Mouse (Mus musculus) cerebellum, adult 11 months (tissue): ENCODE data around the gene Creb3l1.
A peak's percentile ranks its signal among the peaks of the same experiment; 100 is the strongest.

Experiments used
- DNase-seq: peaks from one replicate; pipeline ENCODE4 v3.0.0; 2022

Creb3l1 gene

DNA sequence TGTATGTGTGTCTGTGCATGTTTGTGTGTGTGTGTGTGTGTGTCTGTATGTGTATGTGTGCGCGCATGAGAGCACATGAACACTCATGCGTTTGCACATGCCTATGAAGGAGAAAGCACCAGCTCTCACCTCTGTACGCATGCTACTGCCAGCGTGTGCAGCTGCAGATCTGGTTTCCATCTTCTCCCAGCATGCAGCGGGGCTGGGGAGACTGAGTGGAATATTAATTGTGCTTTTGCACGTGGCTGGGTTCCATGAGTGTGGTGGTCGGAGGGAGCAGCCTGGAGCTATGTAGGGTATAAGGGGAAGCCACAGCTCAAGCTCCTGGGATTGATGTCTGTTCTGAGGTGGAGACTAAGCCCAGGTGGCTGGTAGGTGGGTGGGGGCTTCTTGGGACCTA, 6.3 kb upstream of the Creb3l1 start:
- no peak for DNase-seq

DNA sequence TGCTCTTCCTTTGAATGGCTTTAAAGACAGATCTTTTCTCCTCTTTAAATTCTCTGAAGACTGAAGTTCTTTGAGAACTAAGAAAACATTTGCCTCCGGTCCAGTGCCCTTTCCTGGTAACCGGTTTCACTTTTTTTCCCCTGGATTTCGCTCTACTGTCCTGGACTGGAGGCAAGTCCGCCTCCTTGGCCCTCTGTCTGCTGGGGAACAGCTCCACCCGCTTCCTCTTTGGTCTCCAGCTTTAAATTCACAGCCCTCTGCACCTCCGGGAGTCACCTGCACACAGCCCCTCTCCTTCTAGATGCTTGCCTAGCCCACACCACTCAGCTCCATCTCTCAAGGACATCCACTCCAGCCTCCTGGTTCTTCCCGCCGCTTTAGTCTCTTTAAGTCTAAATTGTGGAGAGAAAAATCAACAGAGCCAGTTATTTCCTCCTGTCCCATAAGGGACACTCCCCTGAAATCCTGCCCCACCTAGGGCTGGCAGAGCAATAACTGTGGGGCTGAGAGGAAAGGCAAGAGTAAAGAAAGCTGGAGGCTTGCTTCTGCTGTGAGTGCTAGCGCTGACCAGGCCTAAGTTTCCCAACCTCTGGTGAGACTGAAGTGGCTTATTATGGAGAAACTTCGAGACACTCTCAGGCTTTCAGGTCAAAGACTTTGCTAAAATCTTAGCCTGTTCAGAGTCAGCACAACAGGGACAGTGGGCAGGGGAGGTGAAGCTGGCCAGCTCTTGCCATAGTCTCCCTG, 5.3 kb upstream of the Creb3l1 start:
- DNase-seq, result no peak

DNA sequence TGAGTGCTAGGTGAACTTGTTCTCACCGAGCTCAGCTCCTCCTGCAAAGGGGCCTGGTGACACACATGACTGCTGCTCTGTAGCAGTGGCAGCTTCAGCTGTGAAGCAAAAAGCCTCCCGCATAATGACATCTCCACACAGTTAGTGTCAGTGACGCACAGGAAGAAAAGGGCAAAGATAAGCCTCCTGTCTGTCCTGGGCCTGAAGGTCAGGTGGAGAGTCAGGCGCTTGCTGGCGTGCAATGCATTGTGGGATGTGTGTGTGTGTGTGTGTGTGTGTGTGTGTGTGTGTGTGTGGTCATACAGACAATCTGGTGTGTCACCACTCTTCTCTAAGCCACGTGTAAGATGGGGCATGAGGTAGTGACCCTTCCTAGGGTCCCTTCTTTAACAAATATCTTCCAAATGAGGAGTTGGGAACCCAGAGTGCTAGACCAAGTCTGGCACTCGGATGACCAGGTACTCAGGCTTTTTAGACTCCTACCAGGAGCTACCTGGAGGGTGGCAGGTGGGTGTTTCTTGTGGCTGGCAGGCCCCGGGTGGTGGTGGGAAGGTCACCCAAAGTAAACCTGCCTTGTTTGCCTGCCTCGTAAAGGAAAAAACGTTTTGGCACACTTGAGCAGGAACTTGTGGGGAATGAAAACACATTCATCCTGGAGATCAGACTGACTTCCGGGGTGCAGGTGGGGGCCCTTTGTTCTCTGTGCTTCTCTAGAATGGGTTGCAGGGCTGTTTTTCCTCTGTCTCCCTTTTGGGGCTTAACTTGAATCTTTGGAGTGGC, 3.7 kb upstream of the Creb3l1 start:
- DNase-seq, result no peak

DNA sequence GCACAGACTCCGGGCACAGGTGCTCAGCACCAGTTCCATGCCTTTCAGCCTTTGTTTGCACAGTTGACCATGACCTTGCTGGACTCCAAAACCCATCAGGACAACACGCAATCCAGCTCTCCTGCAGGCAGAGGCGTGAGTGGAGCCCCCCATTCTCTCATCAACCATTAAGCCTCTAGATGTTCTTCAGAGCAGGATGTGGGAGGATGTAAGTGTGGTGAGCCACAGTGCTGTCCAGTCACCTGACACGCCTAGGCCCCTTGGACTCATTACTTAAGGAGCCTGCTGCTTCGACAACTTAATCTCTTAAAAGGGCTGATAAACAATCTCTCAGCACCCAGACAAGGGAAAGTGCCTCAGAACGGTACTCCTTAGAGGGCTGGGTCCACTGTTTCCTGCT, 1.7 kb upstream of the Creb3l1 start:
- no peak for DNase-seq

DNA sequence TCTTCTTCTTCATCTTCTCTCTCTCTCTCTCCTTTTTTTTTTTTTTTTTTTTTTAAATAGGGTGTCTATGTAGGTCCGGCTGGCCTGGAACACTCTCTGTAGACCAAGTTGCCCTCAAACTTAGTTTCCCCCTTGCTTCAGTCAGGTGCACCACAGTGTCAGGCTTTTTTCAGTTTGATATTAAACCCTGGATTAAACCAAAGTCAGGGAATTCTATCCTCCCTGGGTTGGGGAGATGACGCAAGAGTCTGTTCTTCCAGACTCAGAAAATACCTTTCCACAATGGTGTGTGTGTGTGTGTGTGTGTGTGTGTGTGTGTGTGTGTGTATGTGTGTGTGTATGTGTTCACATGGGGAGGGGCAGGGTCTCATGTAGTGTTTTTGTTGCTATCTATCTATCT, 900 bp upstream of the Creb3l1 start:
- no peak for DNase-seq

DNA sequence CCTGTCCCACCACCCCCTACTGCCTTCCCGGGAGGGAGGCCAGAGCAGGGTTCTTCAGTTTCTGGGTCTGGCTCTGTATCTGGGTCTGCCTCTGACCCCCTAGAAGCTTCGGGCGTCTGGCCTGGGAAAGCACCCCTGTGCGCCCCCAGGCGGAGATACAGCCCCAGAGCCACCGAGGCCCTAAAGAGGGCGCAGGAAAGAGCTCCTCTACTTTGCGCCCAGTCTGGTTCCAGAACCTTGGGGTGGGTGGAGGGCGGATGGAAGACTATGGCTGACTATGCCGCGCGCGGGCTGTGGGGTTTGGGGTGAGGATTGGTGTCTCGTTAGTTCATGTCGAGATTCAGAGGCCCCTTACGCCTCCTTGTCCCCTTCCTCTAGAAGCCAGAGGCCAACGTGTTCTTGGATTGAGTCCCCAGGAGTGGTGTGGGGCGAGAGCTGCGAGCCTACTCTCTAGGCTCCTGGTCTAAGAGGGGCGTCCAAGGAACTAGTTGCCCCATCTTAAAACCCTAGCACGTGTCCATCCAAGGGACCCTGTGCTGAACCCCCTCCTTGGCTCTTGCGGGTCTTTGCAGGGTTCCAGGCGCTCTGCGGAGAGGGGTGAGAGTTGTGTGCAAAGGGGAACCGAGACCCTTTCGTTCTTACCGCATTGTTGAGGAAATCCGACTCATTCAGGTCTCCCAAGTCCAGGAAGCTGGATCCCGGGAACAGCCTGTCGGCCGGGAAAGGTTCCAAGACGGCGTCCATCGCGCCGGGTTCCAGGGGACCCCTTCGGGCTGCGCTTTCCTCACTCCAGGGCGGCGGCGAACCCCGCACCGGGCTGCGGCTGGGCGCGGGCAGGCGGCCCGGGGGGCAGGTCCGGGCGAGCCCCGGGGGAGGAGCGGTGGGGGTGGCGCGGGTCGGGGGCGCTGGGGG, 684 bp downstream of the Creb3l1 start:
- DNase-seq, result no peak

DNA sequence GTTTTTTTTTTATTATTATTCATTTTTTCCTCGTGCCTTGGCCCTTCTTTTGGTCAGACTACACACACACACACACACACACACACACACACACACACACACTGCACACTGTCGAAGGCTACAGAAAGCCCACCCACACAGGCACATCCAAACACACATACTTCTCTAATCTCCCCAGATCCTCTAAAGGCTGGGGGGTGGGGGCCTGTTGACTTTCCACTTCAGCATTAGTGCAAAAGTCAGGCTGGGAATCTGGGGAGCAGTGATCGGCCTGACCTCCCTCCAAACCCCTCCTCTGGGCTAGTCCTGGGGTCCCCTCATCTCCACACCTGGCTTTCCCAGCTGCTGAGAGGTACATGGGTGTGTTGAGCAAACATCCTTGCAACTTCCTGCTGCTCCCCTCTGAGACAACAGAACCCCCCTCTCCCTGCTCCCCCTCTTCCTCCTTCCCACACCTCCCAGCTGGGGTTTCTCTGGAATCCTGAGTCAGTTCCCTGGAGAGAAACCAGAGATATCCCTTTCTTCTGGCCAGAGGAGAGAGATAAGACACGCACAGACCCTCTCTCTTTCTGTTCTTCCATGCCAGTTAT, 3.5 kb downstream of the Creb3l1 start:
- DNase-seq, result no peak

DNA sequence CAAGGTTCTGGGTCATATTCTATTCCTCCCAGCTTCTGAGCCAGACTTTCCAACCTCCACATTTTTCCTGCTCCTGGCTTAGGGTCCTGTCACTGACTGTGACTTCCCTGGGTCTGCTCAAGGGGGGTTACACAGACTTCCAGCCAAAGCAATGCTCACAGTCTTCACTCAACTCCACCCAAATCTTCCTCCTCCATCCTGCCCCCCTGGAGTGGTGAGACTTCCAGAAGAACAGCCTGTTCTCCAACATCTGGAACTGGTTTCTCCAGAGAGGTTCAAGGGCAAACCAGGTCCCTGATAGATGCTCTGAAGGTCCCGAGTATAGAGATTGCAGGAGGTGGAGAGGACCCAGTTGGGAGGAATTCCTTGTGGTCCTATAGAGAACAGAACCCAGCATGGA, 6.9 kb downstream of the Creb3l1 start:
- DNase-seq, result no peak

DNA sequence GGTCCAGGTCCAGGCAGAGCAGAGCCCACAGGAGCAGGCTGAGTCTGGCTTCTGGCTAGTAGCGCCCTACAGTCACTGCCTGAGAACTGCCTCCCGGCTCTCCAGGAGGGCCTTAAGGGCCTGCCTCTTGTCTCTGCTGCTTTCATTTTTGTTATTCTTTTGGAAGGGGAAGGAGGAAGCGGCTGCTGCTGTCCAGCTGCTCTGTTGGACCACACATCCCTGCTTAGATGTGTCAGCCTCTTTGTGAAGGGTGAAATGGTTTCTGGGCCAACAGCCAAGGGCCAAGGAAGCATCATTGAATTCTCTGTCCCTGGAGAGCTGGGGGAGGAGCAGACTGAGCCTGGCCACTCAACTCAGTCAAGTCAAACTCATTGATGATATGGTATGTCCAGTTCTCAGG, 7.3 kb downstream of the Creb3l1 start:
- no peak for DNase-seq

DNA sequence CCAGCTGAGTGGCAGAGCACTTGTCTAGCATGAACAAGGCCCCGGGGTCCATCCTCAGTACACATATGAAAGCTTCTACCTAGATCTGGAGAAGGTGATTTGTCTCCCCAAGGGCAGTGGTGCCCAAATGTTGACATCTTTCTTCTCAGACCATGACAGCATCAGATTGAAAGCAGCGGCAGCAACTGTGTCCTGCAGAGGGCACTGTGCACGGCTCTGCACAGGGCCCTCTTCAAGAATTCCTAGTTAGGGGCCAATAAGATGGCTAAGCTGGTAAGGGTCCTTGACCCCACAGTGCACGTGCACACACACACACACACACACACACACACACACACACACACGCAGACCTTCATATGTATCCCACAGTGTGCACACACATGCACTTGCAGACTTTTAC, 9.4 kb downstream of the Creb3l1 start:
- DNase-seq, result no peak

DNA sequence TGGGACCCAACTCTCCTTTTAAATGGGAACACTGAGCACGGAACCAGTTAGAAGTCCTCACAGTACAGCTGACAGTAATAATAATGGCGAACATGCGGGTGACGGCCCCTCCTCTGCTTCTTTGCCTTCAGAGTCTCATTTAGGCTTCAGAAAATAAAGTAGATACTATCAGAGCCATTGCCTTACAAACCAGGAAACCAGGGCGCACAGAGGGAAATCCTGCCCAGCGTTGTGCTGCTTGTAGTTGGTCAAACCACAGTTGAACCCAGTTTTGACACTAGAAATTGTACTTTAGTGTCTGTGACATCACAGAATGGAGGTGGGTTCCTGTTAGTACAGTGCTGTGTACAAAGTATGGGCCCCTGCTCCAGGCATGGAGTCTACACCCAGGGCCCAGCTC, 10.1 kb downstream of the Creb3l1 start:
- DNase-seq, result no peak

DNA sequence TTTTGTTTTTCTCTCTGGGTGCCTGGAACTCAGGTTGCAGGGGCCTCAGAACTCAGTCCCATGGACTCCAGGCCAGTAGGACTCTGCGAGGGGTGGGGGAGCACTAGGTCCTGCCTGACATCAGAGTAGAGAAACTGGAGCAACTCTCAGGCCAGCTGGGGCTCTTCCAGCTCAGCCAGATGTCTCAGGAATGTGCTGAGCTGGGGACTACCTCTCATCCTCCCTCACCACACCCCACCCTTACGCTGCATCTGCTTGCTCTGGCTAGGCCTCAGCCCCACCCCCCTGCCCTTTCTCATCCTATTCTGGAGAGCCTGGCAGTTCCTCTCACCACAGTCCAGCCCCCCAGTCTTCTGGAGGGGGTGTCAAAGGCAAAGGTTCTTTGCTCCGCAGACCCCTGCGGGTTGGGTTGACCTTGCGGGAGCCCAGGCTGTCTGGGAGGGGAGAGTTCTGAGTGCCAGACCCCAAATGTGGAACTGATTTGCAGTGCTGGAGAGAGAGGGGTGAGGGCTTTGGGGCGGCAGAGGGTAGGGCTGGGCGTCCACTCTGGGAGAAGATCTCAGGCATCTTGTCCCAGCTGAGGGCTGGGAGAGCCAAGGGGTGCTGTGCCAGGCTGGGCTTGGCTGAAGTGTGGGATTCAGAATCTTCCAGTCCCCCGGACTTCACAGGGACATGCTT, 11.4 kb downstream of the Creb3l1 start:
- no peak for DNase-seq

DNA sequence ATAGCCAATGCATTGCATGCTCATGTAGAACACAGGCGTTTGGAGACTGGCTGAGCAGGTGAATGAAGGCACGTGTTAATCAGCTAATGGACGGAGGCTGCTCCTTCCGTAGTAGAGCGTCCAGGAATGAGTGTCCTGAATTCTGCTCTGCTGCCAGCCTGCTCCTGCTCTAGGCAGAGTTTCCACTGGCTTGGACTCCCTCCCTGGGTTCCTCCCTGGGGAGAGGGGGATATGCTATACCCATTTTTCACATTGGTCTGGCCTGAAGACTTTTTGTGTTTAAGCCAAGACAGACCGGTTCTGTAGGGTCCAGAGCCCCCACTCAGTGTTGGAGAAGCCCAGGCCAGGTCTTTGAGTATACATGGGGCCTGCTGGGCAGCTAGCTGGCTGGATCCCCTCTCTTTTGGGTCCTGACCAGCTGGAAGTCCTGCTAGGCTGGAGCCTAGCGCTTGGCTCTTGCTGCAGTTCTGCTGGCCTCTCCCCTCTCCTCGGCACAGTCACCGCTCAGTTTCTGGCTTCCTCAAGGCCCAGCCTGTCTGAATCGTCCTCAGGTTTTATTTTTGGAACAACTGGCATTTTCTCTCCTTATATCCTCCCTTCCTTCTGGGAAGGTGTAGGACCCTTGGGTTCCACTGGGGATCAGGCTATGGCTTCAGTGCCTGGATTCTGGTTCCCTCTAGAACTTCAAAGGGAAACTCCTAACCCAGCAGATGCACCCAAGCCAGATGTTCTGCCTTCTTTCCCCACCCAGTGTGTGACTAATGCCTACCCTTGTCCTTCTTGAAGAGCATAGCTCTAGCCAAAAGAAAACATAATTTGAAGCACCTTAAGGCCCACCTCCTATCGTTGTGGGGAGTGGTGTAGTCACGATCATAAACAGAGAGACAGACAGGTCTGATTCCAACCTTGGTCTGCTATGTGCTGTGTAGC, 12.6 kb downstream of the Creb3l1 start:
- no peak for DNase-seq

DNA sequence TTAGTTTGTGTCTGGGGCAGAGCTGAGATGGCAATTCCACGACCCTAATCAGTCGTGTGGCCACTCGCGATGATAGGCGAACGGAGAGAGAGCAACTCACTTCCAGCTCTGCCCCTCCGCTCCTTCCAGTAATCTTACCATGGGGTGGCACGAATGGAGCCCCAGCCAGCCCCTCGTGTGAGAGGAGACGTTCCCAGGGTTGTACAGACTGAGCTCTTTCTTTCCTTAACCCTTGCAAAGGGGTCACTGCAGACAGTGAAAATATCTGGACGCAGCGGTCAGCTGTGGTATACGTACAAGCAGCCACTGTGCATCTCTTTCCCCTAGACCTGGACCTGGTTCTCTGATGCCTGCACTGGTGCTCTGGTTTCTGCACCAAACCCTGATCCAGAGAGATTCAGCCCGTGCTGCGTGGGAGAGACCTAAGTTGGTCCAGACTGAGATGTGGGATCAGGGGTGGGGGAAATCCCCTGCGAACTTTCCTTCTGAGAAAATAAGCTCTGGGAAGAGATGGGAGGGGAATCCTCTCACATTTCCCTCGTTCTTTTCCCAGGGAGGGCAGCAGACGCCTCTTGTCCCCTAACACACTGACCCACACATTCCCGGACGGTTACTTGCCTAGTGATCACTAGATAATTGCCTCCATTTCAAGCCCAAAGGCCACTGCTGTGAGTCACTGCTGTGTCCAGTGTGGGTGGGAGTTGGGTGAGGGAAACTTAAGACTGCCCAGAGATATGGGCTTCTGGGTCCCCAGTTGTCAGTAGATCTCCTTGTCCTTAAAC, 15.5 kb downstream of the Creb3l1 start:
- DNase-seq, result no peak

DNA sequence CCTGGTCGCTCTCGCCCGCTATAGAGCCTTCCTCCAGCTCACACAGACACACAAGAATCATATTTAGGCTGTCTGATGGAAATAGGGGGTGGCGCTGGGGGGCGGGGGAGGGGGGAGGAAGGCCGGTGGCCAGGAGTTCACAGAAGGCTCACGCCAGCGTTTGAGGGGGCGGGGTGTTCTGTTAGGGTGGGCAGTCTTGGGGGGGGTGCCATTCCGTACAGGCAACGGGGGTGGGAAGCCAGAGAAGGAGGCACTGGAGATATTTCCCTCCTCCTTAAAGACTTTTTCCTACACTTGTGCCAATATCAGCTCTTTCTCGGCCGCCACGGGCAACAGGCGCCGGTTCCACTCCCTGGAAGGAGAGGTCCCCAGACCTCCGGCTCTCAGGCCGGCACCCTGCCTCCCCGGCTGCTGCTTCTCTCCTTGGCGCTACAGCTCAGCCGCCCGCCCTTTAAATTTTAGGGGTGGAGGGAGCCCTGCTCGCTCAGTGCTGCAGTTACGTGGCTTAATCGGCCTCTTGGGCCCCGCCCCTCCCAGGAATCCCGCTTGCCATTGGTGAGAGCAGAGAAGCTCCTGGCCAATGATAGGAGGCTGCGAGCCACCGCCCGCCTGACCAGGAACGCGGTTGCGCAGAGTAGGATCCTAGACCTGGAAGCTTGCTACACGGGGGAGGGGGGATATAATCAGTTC, 16.2 kb downstream of the Creb3l1 start:
- DNase-seq, result peak; percentile 98

DNA sequence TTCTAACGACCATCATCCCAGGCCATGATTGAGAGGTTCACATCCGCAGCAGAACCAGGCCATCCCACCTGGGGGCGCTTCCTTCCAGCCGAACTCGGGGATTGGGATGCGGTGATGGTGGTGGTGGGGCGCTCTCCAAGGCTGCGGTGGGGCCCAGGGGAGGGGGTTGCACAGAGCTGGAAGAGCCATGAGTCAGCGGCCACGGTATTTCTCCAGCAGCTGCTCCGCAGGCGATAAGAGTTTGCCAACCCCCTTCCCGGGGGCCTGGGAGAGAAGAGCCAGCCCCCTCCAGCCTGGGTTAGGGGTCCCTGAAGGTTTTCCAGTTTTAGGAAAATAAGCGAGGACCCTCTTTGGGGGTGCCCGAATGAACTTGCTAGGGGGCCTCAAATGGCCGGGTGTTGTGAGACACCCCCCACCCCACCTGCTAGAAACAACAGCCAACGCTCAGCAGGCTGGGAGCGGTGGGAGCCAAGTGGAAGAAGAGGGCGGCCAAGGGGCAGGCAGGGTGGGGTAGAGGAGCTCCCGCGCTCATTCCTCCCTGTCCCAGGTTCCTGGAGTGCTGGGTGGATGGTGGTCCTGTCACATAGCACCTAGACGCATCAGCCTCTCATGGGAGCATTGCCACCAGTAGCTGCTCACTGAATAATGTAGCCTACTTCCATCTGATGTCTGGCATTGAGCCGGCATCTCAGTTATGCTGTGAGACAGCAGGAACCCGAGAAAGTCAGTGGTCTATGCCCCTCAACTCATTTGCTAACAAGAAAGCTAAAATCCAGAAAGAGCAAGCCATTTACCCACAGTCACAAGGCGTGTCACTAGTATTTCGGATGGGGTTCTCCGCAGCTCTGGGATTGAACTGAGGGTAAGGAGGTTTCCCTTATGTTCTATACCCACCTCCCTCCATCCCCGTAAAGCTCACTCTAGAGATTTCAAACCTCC, 17.1 kb downstream of the Creb3l1 start:
- DNase-seq, result peak; percentile 54

DNA sequence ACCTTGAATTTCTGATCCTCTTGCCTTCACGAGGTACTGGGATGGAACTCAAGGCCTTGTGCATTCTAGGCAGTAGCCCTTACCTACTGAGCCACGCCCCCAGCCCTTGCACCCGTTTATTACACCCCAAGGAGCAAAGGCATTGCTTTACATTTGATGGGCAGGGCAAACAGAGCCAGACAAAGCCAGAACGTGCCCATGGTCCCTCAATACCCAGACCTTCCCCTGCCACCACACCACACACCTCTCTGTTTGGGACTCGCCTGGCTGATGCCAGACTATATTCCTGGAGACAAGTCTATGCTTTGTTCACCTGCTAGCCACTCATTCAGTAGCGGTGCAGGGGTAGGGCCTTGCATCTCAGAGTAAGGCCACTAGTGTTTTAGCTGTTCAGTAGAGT, 17.8 kb downstream of the Creb3l1 start:
- no peak for DNase-seq

DNA sequence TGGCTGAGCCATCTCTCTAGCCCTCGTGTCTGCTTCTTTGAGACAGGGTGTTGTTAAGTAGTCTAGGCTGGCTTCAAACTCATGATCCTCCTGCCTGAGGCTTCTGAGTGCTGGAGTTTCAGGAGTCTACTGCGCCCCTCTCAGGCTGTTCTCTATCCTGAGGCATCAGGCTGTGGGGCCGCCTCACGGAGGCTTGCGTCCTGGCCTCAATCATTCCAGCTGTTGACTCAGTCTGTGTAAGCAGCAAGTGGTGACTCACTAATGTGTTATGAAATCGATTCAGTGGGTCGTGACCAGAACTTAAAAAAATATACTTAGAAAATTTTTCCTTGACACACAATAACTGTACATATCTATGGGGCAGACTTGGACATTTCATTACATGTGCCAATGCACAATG, 19.7 kb downstream of the Creb3l1 start:
- no peak for DNase-seq
